In genomic region chr3:57480640-57481039, GRCm38 (mm10) we compare ENCODE assay signal across 22 mouse cellular contexts. TPM values are rescaled to one million over a fixed set of nuclear protein-coding genes. Genes with fewer than 3 reads are reported as not detected.
DNase-seq lines count a peak whose midpoint lies in the region; ATAC-seq and TF ChIP-seq lines count a peak whose summit lies in the region.
"Had no signal": no experiment of that assay in that cellular context is flagged by ENCODE, and none has a peak within 500 bp of the region (broad histone marks: within the 10 kb centered on the region; RNA-seq: fewer than 3 reads in every experiment).

No protein-coding gene starts in this region.

- H3K4me2 ChIP-seq in embryonic facial prominence, embryonic 14.5 days (ENCODE audit: low read depth, low read length), result no peak overlapping the region
- H3K4me2 ChIP-seq in kidney, postnatal 0 days (ENCODE audit: low read length), result no peak overlapping the region
- H3K4me2 ChIP-seq in hindbrain, embryonic 14.5 days (replicated peaks), result no peak overlapping the region
- no peak overlapping the region for H3K4me2 ChIP-seq in midbrain, embryonic 13.5 days (replicated peaks)
- H3K4me2 ChIP-seq: forebrain, embryonic 13.5 days; heart, embryonic 12.5 days had no signal

- no peak for TF ChIP-seq CTCF in kidney, postnatal 0 days (IDR thresholded peaks at IDR 0.05; ENCODE audit: low read depth)
- TF ChIP-seq CTCF in embryonic fibroblast, embryonic 13.5 days (IDR thresholded peaks at IDR 0.05; ENCODE audit: borderline replicate concordance, insufficient read depth, low read length), result peak; percentile 44; the same call in 1 of the 2 replicates

- no peak overlapping the region for H3K4me3 ChIP-seq in embryonic facial prominence, embryonic 14.5 days (ENCODE audit: low read depth, low read length)
- H3K4me3 ChIP-seq in embryonic facial prominence, embryonic 10.5 days, result no peak overlapping the region
- no peak overlapping the region for H3K4me3 ChIP-seq in kidney, postnatal 0 days (replicated peaks; ENCODE audit: low read depth, low read length)
- no peak overlapping the region for H3K4me3 ChIP-seq in embryonic fibroblast, embryonic 13.5 days (ENCODE audit: insufficient read depth, low read length)
- H3K4me3 ChIP-seq in hindbrain, embryonic 14.5 days (replicated peaks; ENCODE audit: low read length), result no peak overlapping the region
- H3K4me3 ChIP-seq in midbrain, embryonic 13.5 days (replicated peaks), result no peak overlapping the region
- H3K4me3 ChIP-seq: forebrain, embryonic 13.5 days; heart, embryonic 12.5 days had no signal

- H3K36me3 ChIP-seq in embryonic facial prominence, embryonic 14.5 days (ENCODE audit: control insufficient read depth, insufficient read depth, low read length), result peaks cover 15% of the 10 kb centered on the region
- peaks cover 12% of the 10 kb centered on the region for H3K36me3 ChIP-seq in embryonic facial prominence, embryonic 10.5 days (replicated peaks)
- H3K36me3 ChIP-seq in kidney, postnatal 0 days (ENCODE audit: insufficient read depth, low read length), result 0 out of 2 replicates have a peak, but pooled peaks cover 4% of the 10 kb centered on the region
- no peaks in the 10 kb centered on the region for H3K36me3 ChIP-seq in hindbrain, embryonic 14.5 days (replicated peaks; ENCODE audit: control insufficient read depth, insufficient read depth)
- no peaks in the 10 kb centered on the region for H3K36me3 ChIP-seq in midbrain, embryonic 13.5 days

- H3K4me1 ChIP-seq in embryonic facial prominence, embryonic 14.5 days (ENCODE audit: control insufficient read depth, insufficient read depth, low read length), result no peaks in the 10 kb centered on the region
- H3K4me1 ChIP-seq in embryonic facial prominence, embryonic 10.5 days, result no peaks in the 10 kb centered on the region
- H3K4me1 ChIP-seq in kidney, postnatal 0 days (replicated peaks; ENCODE audit: insufficient read depth, low read length), result no peaks in the 10 kb centered on the region
- 0 out of 2 replicates have a peak, but pooled peaks cover 2% of the 10 kb centered on the region for H3K4me1 ChIP-seq in embryonic fibroblast, embryonic 13.5 days (ENCODE audit: control insufficient read depth, insufficient read depth, low read length)
- H3K4me1 ChIP-seq in hindbrain, embryonic 14.5 days (replicated peaks; ENCODE audit: control insufficient read depth, insufficient read depth, low read length), result no peaks in the 10 kb centered on the region
- H3K4me1 ChIP-seq in midbrain, embryonic 13.5 days (replicated peaks), result no peaks in the 10 kb centered on the region
- H3K4me1 ChIP-seq: forebrain, embryonic 13.5 days; heart, embryonic 12.5 days had no signal

- no peak for ATAC-seq in embryonic facial prominence, embryonic 14.5 days (ENCODE audit: low read depth)
- ATAC-seq in kidney, postnatal 0 days (replicated peaks; ENCODE audit: low FRiP score, low read depth), result no peak
- ATAC-seq in hindbrain, embryonic 14.5 days (ENCODE audit: low FRiP score), result no peak
- ATAC-seq in midbrain, embryonic 13.5 days, result no peak
- ATAC-seq: activated CD4-positive, CD25-positive, alpha-beta regulatory T cell, adult 4 months; forebrain, embryonic 13.5 days; forebrain, postnatal 0 days; hindbrain, embryonic 16.5 days; inflammation-experienced regulatory T-cells, adult 6 months; Patski had no signal

- peak; percentile 36 for DNase-seq in embryonic facial prominence, embryonic 14.5 days (ENCODE audit: low spot score)
- DNase-seq in embryonic facial prominence, embryonic 10.5 days (ENCODE audit: low spot score), result no peak
- peak; percentile 40 for DNase-seq in kidney, postnatal 0 days (ENCODE audit: low spot score)
- no peak for DNase-seq in kidney, postnatal 25 days
- DNase-seq in 3T3-L1 (ENCODE audit: low read depth, low spot score), result peak; percentile 63
- DNase-seq in hindbrain, embryonic 14.5 days (ENCODE audit: low spot score), result no peak
- DNase-seq: adrenal gland, postnatal 14 days; cerebellum, adult 18-20 months; cerebellum, adult 9-11 months; cerebellum, postnatal 36 days; forebrain, postnatal 0 days; gastrocnemius, postnatal 14 days; heart, postnatal 36 days had no signal

- WGBS in embryonic facial prominence, embryonic 14.5 days, result 41% methylated on average over 4 of the region's 4 CpGs
- 81% methylated on average over 4 of the region's 4 CpGs for WGBS in embryonic facial prominence, embryonic 10.5 days
- 58% methylated on average over 4 of the region's 4 CpGs for WGBS in kidney, postnatal 0 days
- 76% methylated on average over 4 of the region's 4 CpGs for WGBS in hindbrain, embryonic 14.5 days
- 87% methylated on average over 4 of the region's 4 CpGs for WGBS in midbrain, embryonic 13.5 days

- TF ChIP-seq POLR2A in embryonic fibroblast, embryonic 13.5 days (IDR thresholded peaks at IDR 0.05; ENCODE audit: low read depth, low read length), result no peak

- no peaks in the 10 kb centered on the region for H3K9me3 ChIP-seq in embryonic facial prominence, embryonic 14.5 days (ENCODE audit: control insufficient read depth, low read length)
- H3K9me3 ChIP-seq in embryonic facial prominence, embryonic 10.5 days, result no peaks in the 10 kb centered on the region
- no peaks in the 10 kb centered on the region for H3K9me3 ChIP-seq in kidney, postnatal 0 days (replicated peaks; ENCODE audit: low read length)
- no peaks in the 10 kb centered on the region for H3K9me3 ChIP-seq in hindbrain, embryonic 14.5 days (ENCODE audit: control insufficient read depth, low read length)
- no peaks in the 10 kb centered on the region for H3K9me3 ChIP-seq in midbrain, embryonic 13.5 days
- H3K9me3 ChIP-seq: forebrain, embryonic 13.5 days; heart, embryonic 12.5 days had no signal

- no peak overlapping the region for H3K9ac ChIP-seq in embryonic facial prominence, embryonic 14.5 days (ENCODE audit: low read depth, low read length)
- H3K9ac ChIP-seq in kidney, postnatal 0 days (ENCODE audit: low read depth, low read length), result no peak overlapping the region
- H3K9ac ChIP-seq in hindbrain, embryonic 14.5 days, result no peak overlapping the region
- no peak overlapping the region for H3K9ac ChIP-seq in midbrain, embryonic 13.5 days (replicated peaks)
- H3K9ac ChIP-seq: forebrain, embryonic 13.5 days; forebrain, postnatal 0 days; heart, embryonic 12.5 days had no signal

- no peaks in the 10 kb centered on the region for H3K27me3 ChIP-seq in embryonic facial prominence, embryonic 14.5 days (replicated peaks; ENCODE audit: control insufficient read depth, insufficient read depth, low read length)
- no peaks in the 10 kb centered on the region for H3K27me3 ChIP-seq in embryonic facial prominence, embryonic 10.5 days (replicated peaks; ENCODE audit: low read depth, poor library complexity, severe bottlenecking)
- no peaks in the 10 kb centered on the region for H3K27me3 ChIP-seq in kidney, postnatal 0 days (ENCODE audit: insufficient read depth, low read length)
- H3K27me3 ChIP-seq in hindbrain, embryonic 14.5 days (ENCODE audit: control insufficient read depth, insufficient read depth, low read length), result no peaks in the 10 kb centered on the region
- no peaks in the 10 kb centered on the region for H3K27me3 ChIP-seq in midbrain, embryonic 13.5 days
- H3K27me3 ChIP-seq: forebrain, embryonic 13.5 days; heart, embryonic 12.5 days; Patski had no signal

- no peak overlapping the region for H3K27ac ChIP-seq in embryonic facial prominence, embryonic 14.5 days (replicated peaks; ENCODE audit: low read depth, low read length)
- H3K27ac ChIP-seq in embryonic facial prominence, embryonic 10.5 days (replicated peaks), result no peak overlapping the region
- H3K27ac ChIP-seq in kidney, postnatal 0 days, result no peak overlapping the region
- no peak overlapping the region; the same call in 1 of the 2 replicates for H3K27ac ChIP-seq in embryonic fibroblast, embryonic 13.5 days (ENCODE audit: insufficient read depth, low read length)
- no peak overlapping the region for H3K27ac ChIP-seq in hindbrain, embryonic 14.5 days
- H3K27ac ChIP-seq in midbrain, embryonic 13.5 days, result no peak overlapping the region
- H3K27ac ChIP-seq: forebrain, embryonic 13.5 days had no signal

RNA-seq across cellular contexts. Expression of gene Tm4sf4, which starts 55.5 kb away (rescaled TPM):
- polyA plus RNA-seq in embryonic facial prominence, embryonic 14.5 days (2014; fragmentation: Nextera tagmentation; extraction: Ambion mirVana), result 0.31 TPM in 1 of 2 replicates, not detected in the other
- not detected in 2 replicates for polyA plus RNA-seq in embryonic facial prominence, embryonic 10.5 days (2016; fragmentation: Nextera tagmentation; extraction: Ambion mirVana)
- polyA plus RNA-seq in kidney, postnatal 0 days (2015; fragmentation: Nextera tagmentation; extraction: Ambion mirVana), result 0.79 and 0.93 TPM in 2 replicates
- not detected in 2 replicates for polyA plus RNA-seq in embryonic fibroblast, embryonic 13.5 days (2011; ENCODE audit: insufficient read length, low read depth, missing spikeins)
- polyA plus RNA-seq in hindbrain, embryonic 14.5 days (2014; fragmentation: Nextera tagmentation; extraction: Ambion mirVana), result 0.18 and 0.76 TPM in 2 replicates
- not detected in 2 replicates for polyA plus RNA-seq in midbrain, embryonic 13.5 days (2015; fragmentation: Nextera tagmentation; extraction: Ambion mirVana)
- polyA plus RNA-seq: activated CD4-positive, CD25-positive, alpha-beta regulatory T cell, adult 4 months; forebrain, embryonic 13.5 days; forebrain, postnatal 0 days; hindbrain, embryonic 11.5 days; inflammation-experienced regulatory T-cells, adult 6 months had no signal

Comparison
In these comparisons a context has a peak if more than half of its experiments do, and no peak if none do; other contexts are left out.
1. DNase-seq: peak in embryonic facial prominence, embryonic 14.5 days (single experiment), kidney, postnatal 0 days (single experiment) and 3T3-L1 (single experiment); none in embryonic facial prominence, embryonic 10.5 days (single experiment), kidney, postnatal 25 days (0 of 2) and hindbrain, embryonic 14.5 days (single experiment).